Mouse (Mus musculus): ENCODE measurements around the gene Mroh2a. TPM values are rescaled to one million over a fixed set of nuclear protein-coding genes. Genes with fewer than 3 reads are reported as not detected.

The Mroh2a gene
- 0.19 and 0.48 TPM in 2 replicates for polyA plus RNA-seq (2012; rRNA removed)

GRCm38 (mm10) chr1:88226670-88227379 is at the start of gene Mroh2a:
TSS of gene Mroh2a (plus strand) at chr1:88226986.

DNA sequence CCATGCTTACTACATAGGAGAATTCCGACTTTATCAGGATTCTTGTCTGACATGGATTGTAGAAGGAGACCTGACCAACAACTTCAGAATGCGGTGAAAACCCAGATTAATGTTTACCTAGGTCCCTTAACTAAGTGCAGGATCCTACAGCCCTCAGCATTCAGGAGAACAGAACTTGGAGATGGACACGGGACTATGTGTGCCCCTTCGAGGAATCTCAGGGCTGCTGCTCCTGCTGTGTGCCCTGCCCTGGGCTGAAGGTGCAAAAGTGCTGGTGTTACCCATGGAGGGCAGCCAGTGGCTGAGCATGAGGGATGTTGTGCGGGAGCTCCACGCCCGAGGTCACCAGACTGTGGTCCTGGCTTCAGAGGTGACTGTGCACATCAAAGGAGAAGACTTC is 26.3 kb upstream of the Mroh2a start, which contains the start of gene Ugt1a2:
Ugt1a2 (plus strand) TSS at position 146 of the 400 bp plus-strand sequence.

DNA sequence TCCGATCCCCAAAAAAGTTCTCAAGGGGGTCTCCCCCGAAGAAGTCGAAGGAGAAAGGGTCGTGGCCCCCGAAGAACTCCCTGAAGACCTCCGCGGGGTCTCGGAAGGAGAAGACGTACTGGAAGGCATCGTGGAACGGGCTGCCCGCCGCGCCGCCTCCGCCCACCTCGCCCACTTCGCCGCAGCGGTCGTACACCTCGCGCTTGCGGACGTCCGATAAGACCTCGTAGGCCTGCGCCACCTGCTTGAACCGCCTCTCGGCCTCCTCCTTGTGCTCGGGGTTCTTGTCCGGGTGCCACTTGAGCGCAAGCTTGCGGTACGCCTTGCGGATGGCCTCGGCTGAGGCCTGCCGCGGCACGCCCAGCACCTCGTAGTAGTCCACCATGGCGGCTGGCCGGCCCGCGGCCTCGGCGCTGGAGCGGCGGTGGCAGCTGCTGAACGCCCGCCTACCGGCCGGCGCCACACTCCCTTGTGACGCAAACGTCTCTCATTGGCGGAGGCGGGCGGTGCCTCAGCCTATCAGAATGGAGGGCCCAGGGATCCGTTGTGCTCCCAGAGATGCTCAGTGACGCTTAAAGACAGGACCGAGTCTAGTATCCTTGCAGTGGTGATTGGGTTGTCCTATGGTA is 21.4 kb upstream of the Mroh2a start, which contains the start of gene Dnajb3:
Dnajb3 (minus strand) TSS at position 489 of the 629 bp plus-strand sequence.

GRCm38 (mm10) chr1:88211812-88212211 is 15.0 kb upstream of the Mroh2a start, which contains the start of gene Ugt1a1:
TSS of gene Ugt1a1 (plus strand) at chr1:88211959.

DNA sequence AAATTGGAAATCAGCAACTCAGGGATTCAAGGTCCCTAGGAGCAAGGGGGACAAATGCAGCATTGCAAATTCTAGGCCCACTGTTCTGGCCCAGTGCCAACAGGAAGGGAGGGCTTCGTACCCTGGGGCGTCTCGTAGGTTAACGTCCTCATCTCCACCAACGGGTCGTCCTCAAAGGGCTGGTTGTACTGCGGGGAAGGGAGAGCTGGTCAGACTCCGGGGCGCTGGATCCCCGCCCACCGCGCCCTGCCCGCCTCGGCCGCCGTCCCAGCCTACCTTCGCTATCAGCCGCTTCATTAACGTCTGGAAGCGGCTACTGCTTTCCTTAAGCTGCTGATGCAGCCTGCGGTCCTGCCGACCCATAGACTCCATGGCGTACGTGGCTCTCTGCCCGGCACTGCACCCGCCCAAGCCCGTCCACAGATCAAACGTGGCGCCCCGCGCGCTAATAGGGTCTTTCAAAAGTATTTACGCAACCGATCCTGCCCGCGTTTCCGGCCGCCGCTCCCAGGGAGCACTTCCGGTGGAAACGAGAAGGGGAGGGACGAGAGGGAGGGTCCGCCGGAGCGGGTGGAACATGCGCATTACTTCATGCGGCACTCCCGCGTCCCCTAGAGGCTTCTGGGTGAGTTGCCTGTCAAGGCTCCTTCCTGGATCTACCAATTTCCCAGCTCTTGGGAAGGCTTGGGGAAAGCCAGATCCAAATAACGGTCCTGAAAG is 50.5 kb downstream of the Mroh2a start, which contains the start of the genes Hjurp and Trpm8:
Hjurp (minus strand) TSS at position 536 of the 720 bp plus-strand sequence.
Trpm8 (plus strand) TSS at position 564 of the 720 bp plus-strand sequence.

Other genes with a start within 250 kb of the Mroh2a start
- gene Usp40, start 218.4 kb upstream of the Mroh2a start, polyA plus RNA-seq (2012; rRNA removed), result 1.6 and 1.9 TPM in 2 replicates
- gene Ugt1a10, start 171.6 kb upstream of the Mroh2a start, polyA plus RNA-seq (2012; rRNA removed), result not detected in 2 replicates
- gene Ugt1a9, start 156.2 kb upstream of the Mroh2a start, polyA plus RNA-seq (2012; rRNA removed), result 0.09 TPM in 1 of 2 replicates, not detected in the other
- not detected in 2 replicates for gene Ugt1a8, start 139.2 kb upstream of the Mroh2a start, polyA plus RNA-seq (2012; rRNA removed)
- gene Ugt1a7c, start 131.9 kb upstream of the Mroh2a start, polyA plus RNA-seq (2012; rRNA removed), result 5.6 and 12.9 TPM in 2 replicates
- 17.2 and 29.8 TPM in 2 replicates for gene Ugt1a6b, start 123.7 kb upstream of the Mroh2a start, polyA plus RNA-seq (2012; rRNA removed)
- gene Ugt1a6a, start 92.2 kb upstream of the Mroh2a start, polyA plus RNA-seq (2012; rRNA removed), result 14.9 and 21.4 TPM in 2 replicates
- gene Ugt1a5, start 61.0 kb upstream of the Mroh2a start, polyA plus RNA-seq (2012; rRNA removed), result 0.04 and 0.32 TPM in 2 replicates
- 0.09 TPM in 1 of 2 replicates, not detected in the other for gene Ugt1a2, start 26.4 kb upstream of the Mroh2a start, polyA plus RNA-seq (2012; rRNA removed)
- 0.15 and 0.60 TPM in 2 replicates for gene Dnajb3, start 21.2 kb upstream of the Mroh2a start, polyA plus RNA-seq (2012; rRNA removed)
- gene Ugt1a1, start 15.0 kb upstream of the Mroh2a start, polyA plus RNA-seq (2012; rRNA removed), result 1.1 and 1.6 TPM in 2 replicates
- 5.2 and 6.9 TPM in 2 replicates for gene Hjurp, start 50.6 kb downstream of the Mroh2a start, polyA plus RNA-seq (2012; rRNA removed)
- gene Trpm8, start 50.7 kb downstream of the Mroh2a start, polyA plus RNA-seq (2012; rRNA removed), result not detected in 2 replicates
- not detected in 2 replicates for gene Spp2, start 180.0 kb downstream of the Mroh2a start, polyA plus RNA-seq (2012; rRNA removed)